Mouse (Mus musculus) ES-E14 (cell line): ENCODE data around the gene Lpar3.

Source experiments
- CHD2 ChIP-seq: IDR thresholded peaks from 2 replicates; pipeline ENCODE4 v1.6.1; 2014; ENCODE audit warnings: mild to moderate bottlenecking, low read depth, low read length, inconsistent platforms
- HCFC1 ChIP-seq: IDR thresholded peaks from 2 replicates; pipeline ENCODE4 v1.6.1; 2012; ENCODE audit warnings: low read length, inconsistent platforms, borderline replicate concordance; ENCODE audit not compliant: insufficient read depth
- MAFK ChIP-seq: IDR thresholded peaks from 2 replicates; pipeline ENCODE4 v1.6.1; 2014; ENCODE audit warnings: mild to moderate bottlenecking, low read depth, low read length, inconsistent platforms; ENCODE audit not compliant: insufficient read depth
- ZNF384 ChIP-seq: IDR thresholded peaks from 2 replicates; pipeline ENCODE4 v1.6.1; 2012; ENCODE audit warnings: low read depth, low read length, inconsistent platforms

- no peak for TF ChIP-seq CHD2
- no peak for TF ChIP-seq MAFK
- no peak for TF ChIP-seq ZNF384
- no peak for TF ChIP-seq HCFC1
Observed at GRCm38 (mm10) chr3:146211141-146211747, 9.5 kb upstream of the Lpar3 start.
